Mouse (Mus musculus): ENCODE data around the gene Prkd1.

Gene Prkd1

GRCm38 (mm10) chr12:50558231-50558630, 90.7 kb downstream of the Prkd1 start:
- in situ Hi-C loops (cut with MboI; ENCODE audit: low sequenced_read_pairs), result no loop called here

DNA sequence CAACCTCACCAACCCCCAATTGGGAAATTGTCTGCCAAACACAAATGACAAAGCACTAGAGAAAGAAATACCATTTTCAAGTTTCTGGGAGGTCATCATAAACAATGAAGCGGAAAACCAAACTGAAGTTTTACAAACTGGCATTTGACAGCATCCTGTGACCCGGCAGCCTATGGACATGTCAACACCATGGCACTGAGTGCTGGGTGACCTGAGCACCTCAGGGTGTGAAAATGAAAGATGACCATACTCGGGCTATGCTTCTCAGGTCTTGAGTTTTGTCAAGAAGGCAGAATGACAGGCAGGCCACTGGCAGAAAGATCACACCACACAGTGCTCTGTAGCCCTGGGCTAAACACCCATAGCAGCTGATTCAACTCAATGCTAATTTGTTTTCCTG, 94.7 kb downstream of the Prkd1 start:
- in situ Hi-C loops (cut with MboI; ENCODE audit: low sequenced_read_pairs), result no loop called here

- in situ Hi-C loops (cut with MboI; ENCODE audit: low sequenced_read_pairs), result no loop called here
Observed at GRCm38 (mm10) chr12:50549860-50550555, 98.9 kb downstream of the Prkd1 start.

DNA sequence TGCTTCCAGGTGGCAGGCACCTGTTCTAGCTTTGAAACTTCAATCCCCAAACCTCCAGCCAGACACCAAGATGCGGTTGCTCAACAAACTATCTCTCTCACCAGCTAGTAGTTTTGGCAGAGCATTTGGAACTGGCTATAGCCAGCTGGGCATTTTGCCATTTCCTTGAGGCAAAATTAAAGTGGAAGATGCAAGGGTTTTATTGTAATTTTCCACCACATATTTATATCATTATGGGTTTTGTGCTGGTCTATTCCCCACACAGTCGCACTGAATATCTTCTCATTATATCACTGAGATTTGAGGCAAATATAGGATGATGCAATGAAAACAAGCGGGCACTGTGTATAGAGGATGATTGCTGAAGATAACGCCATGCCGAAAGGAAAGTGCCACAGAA, 102.5 kb downstream of the Prkd1 start:
- in situ Hi-C loops (cut with MboI; ENCODE audit: low sequenced_read_pairs), result no loop called here

DNA sequence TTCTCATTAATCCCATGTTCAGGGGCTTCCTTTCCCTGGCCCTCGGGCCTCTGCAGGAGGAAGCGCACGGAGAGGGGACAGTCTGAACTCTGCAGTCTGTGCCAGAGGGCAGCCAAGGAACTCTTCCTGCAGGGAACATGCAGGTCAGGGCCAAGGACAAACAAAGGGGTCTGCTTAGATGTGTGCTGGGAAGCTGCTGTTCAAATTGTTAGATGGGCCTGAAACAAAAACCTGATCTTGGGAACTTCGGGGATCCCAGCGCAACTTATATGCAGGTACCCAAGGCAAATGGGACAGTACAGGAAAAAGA, 103.3 kb downstream of the Prkd1 start:
- in situ Hi-C loops (cut with MboI; ENCODE audit: low sequenced_read_pairs), result no loop called here

DNA sequence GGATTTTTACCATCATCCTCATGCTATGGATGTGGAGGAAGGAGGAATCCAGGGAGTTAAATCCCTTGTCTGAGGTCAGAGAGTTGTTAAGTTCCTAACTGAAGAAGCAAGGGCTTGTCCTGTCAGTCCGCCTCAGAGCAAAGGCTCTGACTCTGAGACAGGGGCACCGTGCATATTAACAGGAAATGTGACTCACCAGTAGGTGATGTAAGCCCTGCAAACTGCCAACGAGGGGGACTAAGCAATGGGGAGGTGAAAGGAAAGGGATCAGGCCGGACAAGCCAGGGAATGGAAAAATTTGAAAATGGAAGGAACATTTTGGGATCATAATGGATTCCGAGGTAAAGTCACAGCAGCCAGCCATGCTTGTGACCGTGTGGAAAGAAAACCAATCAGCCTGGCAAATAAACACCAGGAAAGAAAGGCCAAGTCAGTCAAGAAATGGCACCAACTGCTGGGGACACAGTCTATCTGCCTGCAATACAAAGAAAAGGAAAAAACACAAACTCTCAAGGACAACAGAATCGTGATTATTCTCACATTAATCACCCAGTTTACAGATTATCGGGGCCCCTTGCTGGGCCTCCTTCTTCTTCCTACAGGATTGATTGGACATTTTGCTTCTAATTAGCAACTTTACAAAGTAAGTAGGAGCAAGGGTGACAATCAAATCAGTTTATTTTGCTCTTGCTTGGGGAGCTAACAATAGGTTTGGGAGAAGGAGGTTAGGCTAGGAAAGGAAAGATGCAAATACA, 103.9 kb downstream of the Prkd1 start:
- in situ Hi-C loops (cut with MboI; ENCODE audit: low sequenced_read_pairs), result no loop called here

DNA sequence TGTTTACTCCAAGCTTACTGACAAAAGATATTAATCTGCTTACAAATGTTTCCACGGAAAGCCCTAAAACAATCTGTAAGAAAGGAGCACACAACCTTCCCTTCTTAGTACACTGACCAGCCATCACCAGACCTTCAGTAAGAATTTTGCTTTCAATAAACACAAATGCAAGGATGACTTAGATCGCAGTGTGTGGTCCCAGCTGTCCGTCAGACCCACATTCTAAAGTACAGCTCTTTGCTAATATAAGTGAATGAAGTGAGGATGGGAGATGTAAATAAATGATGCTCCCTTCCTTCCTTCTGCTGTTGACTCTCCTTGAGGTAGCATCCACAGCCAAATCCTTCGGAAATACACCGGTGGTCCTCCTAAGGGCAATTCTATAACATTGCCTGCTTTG, 108.1 kb downstream of the Prkd1 start:
- in situ Hi-C loops (cut with MboI; ENCODE audit: low sequenced_read_pairs), result no loop called here

DNA sequence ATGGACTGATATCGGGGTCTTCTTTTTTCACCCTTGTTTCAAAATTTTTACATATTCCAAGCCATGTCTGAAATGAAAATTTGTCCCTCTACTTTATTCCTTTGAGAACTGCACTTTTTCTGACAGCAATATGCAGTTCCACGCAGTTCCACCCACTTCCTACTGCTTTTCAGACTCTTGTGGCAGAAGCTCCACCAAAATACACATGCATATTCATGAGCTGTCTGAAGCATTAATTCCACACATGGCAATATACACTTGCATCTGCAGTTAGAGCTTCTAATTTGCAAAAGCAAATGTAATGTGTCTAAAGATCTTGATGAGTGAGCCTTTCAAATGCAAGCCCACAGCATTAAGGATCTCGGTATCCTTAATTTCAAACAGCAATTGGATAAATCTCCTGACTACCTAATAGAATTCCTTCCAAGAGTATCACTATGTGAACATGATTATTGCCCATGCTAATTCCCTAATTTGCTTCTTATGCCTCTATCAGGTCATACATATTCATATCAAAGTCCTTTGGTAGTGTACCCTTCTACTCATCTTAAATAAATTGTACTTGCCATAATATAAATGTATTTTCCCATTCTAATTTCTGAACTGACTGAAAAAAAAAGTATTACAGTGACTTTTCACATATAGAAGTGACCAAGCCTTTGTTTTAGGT, 110.5 kb downstream of the Prkd1 start:
- in situ Hi-C loops (cut with MboI; ENCODE audit: low sequenced_read_pairs), result no loop called here

GRCm38 (mm10) chr12:50537761-50538160, 111.1 kb downstream of the Prkd1 start:
- in situ Hi-C loops (cut with MboI; ENCODE audit: low sequenced_read_pairs), result no loop called here

DNA sequence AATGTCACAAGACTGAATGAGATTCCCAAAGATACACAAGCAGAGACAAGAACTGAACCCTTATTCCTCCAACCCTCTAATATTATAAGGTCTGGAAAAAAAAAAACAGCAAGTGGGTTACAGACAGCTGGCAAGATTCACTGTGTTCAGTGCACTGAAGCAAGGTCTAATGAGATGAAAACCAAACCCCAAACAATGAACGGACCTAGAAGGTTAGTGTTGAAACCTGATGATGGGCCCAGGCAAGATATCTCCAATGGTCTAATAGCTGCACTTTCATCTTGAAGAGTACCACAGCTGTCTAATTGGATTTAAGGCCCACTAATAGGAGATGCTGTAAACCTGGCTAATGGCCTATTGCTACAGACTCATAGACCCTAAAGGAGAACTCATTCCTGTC, 111.9 kb downstream of the Prkd1 start:
- in situ Hi-C loops (cut with MboI; ENCODE audit: low sequenced_read_pairs), result no loop called here

DNA sequence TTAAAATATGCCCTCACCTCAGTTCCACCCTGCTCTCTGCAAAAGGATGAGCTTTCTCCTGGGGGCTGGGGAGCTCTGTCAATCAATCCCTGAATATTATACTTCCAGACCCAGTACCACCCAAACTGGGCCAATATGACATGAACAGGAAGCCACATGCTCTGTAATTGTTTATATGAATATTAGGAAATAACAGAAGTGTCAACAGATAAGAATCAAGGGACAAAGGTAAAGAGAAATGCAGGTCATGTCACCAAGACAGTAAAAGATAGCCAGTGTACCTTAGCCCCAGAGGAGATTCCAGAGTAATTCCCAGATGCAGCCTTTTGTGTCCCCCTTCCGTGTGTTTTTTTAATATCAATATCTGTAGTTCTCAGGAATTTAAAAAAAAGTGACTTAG, 120.3 kb downstream of the Prkd1 start:
- in situ Hi-C loops (cut with MboI; ENCODE audit: low sequenced_read_pairs), result no loop called here

GRCm38 (mm10) chr12:50524061-50524460, 124.8 kb downstream of the Prkd1 start:
- in situ Hi-C loops (cut with MboI; ENCODE audit: low sequenced_read_pairs), result no loop called here

DNA sequence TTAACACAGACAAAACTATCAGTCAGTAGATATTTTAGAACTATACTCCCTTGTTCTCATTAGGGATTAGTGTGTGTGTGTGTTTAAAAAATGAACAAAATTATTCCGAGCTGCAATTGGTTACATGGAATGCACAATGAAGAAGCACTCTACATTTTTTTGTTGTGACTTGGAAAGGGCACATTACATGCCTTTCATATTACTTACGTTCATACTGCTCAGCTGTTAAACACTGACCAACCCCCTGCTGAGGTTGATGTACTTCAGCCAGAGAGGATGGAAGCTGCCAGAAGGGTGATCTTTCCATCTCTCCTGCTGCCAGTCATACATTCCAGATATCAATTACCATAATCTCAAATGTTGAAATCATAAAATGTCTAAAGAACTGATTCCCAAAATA, 134.4 kb downstream of the Prkd1 start:
- in situ Hi-C loops (cut with MboI; ENCODE audit: low sequenced_read_pairs), result no loop called here

- in situ Hi-C loops (cut with MboI; ENCODE audit: low sequenced_read_pairs), result no loop called here
Observed at GRCm38 (mm10) chr12:50511486-50512225, 137.2 kb downstream of the Prkd1 start.

DNA sequence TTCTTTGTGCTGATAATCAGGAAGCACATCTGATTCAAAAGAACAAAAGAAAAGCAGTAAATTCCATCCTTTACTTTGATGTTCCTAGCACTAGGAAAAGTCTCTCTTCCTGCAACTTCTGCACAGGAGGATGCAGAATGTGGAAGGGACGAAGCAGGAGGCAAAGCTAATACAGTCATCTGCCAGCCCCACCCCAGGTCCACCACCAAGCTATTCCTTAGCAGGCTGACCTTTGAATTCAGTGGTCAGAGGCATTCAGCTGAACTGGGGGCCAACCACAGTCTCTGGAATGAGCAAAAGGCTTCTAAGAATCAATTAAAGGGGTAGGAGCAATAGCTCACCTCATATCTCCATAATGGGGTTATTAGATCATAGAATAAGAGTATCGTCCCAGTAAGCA, 140.1 kb downstream of the Prkd1 start:
- in situ Hi-C loops (cut with MboI; ENCODE audit: low sequenced_read_pairs), result no loop called here

DNA sequence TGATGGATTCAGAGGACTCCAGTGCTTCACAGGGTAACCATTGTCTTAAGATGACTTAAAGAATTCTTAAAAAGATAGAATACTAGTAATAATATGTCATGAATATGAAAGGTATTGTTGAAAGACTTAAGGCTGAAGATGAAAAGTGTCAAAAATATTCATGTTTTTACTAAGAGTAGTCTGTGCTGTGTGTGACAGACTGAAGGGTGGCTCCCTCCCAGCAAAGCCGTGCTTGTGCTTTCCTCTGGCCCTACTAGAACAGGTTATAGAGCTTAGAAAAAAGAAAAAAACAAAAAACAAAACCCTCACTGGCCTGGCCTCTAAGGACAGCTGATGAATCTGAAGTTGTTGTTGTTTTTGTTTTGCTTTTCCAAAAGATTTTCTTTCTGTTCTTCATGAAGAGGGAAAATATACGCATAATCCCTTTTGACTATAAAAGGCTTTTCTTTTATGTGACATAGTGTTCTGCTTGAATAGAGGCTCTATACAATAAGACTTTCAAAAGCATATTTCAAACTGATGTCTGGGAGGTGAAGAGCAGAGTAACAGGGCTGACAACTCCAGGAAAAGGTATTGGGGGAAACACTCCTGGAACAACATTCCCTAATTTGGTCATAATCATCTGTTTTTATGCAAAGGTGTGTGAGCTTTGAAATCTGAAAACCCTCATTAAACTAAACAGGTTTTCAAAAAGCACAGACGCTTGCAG, 148.9 kb downstream of the Prkd1 start:
- in situ Hi-C loops (cut with MboI; ENCODE audit: low sequenced_read_pairs), result no loop called here

DNA sequence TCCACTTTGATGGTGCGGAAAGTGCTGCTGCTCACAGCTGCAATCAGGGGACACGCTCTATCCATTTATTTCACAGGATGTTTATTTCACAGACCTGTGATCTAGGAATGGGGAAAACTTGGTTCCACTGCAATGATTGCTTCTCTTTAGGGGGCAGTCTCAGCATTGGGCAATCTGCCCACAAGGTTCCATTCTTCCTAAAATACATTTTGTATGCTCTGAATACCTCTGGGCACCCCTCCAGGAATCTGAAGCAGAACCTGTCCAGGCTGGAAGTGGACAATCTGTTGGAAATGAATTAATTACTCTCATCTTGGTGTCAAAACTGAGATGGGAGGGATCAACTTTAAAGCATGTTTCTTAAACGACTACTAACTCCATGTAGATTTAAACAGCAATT, 152.9 kb downstream of the Prkd1 start:
- in situ Hi-C loops (cut with MboI; ENCODE audit: low sequenced_read_pairs), result no loop called here

DNA sequence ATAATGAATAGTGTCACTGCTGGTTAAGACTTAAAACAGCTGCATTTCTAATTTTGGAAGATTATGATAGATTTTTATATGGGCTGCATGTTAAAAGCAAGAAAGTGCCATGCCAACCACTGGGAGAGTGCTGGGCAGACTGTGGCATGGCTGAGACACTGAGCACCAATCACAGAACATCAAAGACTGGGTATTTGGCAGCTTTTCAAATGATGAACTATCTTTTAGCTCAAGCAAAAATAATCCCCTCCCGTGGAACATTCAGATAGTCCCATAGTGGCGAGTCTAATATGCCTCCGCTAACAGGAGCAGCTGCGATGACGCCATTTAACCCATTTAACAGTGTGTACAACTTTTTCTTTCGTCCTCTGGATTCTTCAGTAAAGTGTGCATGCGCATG, 169.1 kb downstream of the Prkd1 start:
- in situ Hi-C loops (cut with MboI; ENCODE audit: low sequenced_read_pairs), result no loop called here

- in situ Hi-C loops (cut with MboI; ENCODE audit: low sequenced_read_pairs), result no loop called here
Observed at GRCm38 (mm10) chr12:50457151-50457550, 191.7 kb downstream of the Prkd1 start.

DNA sequence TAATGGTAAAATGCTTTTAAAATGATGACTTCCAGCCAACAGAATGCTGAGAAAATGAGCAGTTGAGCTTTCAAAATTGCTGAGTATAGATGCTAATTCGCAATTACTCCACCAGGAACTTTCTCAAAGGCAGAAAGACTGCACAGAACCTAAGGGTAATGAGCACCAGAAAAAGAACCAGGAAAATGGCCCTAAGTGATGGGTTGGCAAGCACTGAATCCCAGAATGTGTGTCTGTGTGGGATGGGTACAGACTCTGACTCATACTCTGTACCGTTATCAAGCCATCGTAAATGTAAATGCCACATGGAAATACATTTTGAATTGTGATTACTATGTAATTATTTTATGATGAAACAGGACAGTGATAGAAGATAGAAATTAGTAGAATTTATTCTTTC, 197.1 kb downstream of the Prkd1 start:
- in situ Hi-C loops (cut with MboI; ENCODE audit: low sequenced_read_pairs), result no loop called here

DNA sequence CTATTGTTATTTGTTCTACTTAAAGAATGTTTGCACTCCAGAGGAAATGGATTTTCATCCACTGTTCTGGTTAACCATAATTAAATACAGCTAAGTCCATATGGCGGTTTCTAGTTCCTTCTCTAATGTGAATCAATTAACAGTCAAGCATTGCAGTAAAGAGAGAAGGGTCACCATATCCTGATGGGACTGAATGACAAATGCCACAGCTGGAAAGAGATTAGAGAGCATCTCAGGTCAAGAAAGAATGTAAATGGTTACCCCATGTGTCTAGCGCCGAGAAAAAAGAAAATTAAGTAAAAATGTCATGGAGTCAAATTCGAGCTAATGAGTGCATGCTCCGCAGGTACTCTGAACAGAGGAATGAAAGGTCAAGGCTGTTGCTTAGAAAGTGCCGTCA, 212.2 kb downstream of the Prkd1 start:
- in situ Hi-C loops (cut with MboI; ENCODE audit: low sequenced_read_pairs), result no loop called here

Data from CH12F3 (cell line).